Mouse (Mus musculus) stomach, embryonic 14.5 days (tissue): Measurements from ENCODE around the gene Dennd6b. TPM values are rescaled to one million over a fixed set of nuclear protein-coding genes. Genes with fewer than 3 reads are reported as not detected.

Experiments
- ATAC-seq: fragments of 200-750 bp; cut with Nextera tagmentation; 2 replicates; pipeline ENCODE4 v1.8.0; 2017; ENCODE audit warnings: low read depth, moderate TSS enrichment; ENCODE audit not compliant: insufficient number of reproducible peaks, insufficient read depth, low FRiP score
- H3K27ac ChIP-seq: fragments of 300-500 bp; sonication (generic); 2 replicates; pipeline ENCODE4 v1.5.1; 2014; ENCODE audit warnings: mild to moderate bottlenecking, low read length, moderate library complexity, mixed read lengths
- H3K27me3 ChIP-seq: fragments of 300-500 bp; sonication (generic); 2 replicates; pipeline ENCODE4 v1.6.1; 2014; ENCODE audit warnings: low read length, control low read depth, mixed read lengths; ENCODE audit not compliant: control insufficient read depth, insufficient read depth
- H3K36me3 ChIP-seq: fragments of 300-500 bp; sonication (generic); 2 replicates; pipeline ENCODE4 v1.6.1; 2014; ENCODE audit warnings: mild to moderate bottlenecking, control low read depth, low read length, moderate library complexity, mixed read lengths; ENCODE audit not compliant: control insufficient read depth, insufficient read depth
- H3K4me1 ChIP-seq: fragments of 300-500 bp; sonication (generic); 2 replicates; pipeline ENCODE4 v1.6.1; 2014; ENCODE audit warnings: low read length, control low read depth, mixed read lengths; ENCODE audit not compliant: control insufficient read depth, insufficient read depth
- H3K4me2 ChIP-seq: fragments of 300-500 bp; sonication (generic); replicated peaks from 2 replicates; pipeline ENCODE4 v1.6.1; 2014; ENCODE audit warnings: low read depth, low read length, control low read depth
- H3K4me3 ChIP-seq: fragments of 300-500 bp; sonication (generic); 2 replicates; pipeline ENCODE4 v1.5.1; 2014; ENCODE audit warnings: low read depth, low read length, control low read depth
- H3K9ac ChIP-seq: fragments of 300-500 bp; sonication (generic); replicated peaks from 2 replicates; pipeline ENCODE4 v1.6.1; 2014; ENCODE audit warnings: low read depth, mild to moderate bottlenecking, control low read depth, low read length, moderate library complexity, mixed read lengths
- H3K9me3 ChIP-seq: fragments of 300-500 bp; sonication (generic); 2 replicates; pipeline ENCODE4 v1.6.1; 2016; ENCODE audit warnings: low read depth, low read length, control low read depth; ENCODE audit not compliant: control insufficient read depth
- WGBS: fragments of 180-500 bp; shearing (Covaris S2); extraction: QIAGEN DNeasy Blood & Tissue Kit; methylation state at CpG from one replicate; pipeline ENCODE4 v1.1.7; 2014; 5-methylcytosine and 5-hydroxymethylcytosine counted together
- polyA plus RNA-seq: library from polyadenylated mRNA; unstranded; fragments of >200 nt; fragmentation: Nextera tagmentation; extraction: Ambion mirVana; gene quantifications from 2 replicates; pipeline ENCODE4 v1.2.1, GENCODE M21; 2014

The Dennd6b gene
- polyA plus RNA-seq, 1 experiment from 2014 or later = 16.4 TPM

- no peak overlapping the region for H3K27ac ChIP-seq
- H3K4me2 ChIP-seq = no peak overlapping the region
- H3K9me3 ChIP-seq = no peaks in the 10 kb centered on the region
- WGBS = 93% methylated on average over 16 of the region's 16 CpGs
- peaks cover 90% of the 10 kb centered on the region for H3K36me3 ChIP-seq
- H3K4me3 ChIP-seq = no peak overlapping the region
- no peaks in the 10 kb centered on the region for H3K27me3 ChIP-seq
- ATAC-seq = no peak
- H3K4me1 ChIP-seq = 0 out of 2 replicates have a peak, but pooled peaks cover 5% of the 10 kb centered on the region
- H3K9ac ChIP-seq = no peak overlapping the region
Measured at GRCm38 (mm10) chr15:89158516-89158915, 37.8 kb downstream of the Dennd6b start.

- Histone ChIP-seq H3K9me3 (no peaks in the 10 kb centered on the region), H3K4me1 (0 out of 2 replicates have a peak, but pooled peaks cover 5% of the 10 kb centered on the region), H3K4me3 (no peak overlapping the region), H3K27me3 (no peaks in the 10 kb centered on the region), H3K27ac (no peak overlapping the region), H3K4me2 (no peak overlapping the region), H3K36me3 (peaks cover 84% of the 10 kb centered on the region), H3K9ac (no peak overlapping the region)
- WGBS = 65% methylated on average over 7 of the region's 7 CpGs
- ATAC-seq = no peak
Measured at GRCm38 (mm10) chr15:89157954-89158353, 38.3 kb downstream of the Dennd6b start.

- Histone ChIP-seq H3K27me3 (peaks cover 11% of the 10 kb centered on the region), H3K4me3 (no peak overlapping the region), H3K36me3 (peaks cover 32% of the 10 kb centered on the region), H3K9me3 (no peaks in the 10 kb centered on the region), H3K27ac (no peak overlapping the region), H3K4me2 (no peak overlapping the region), H3K4me1 (peaks cover 10% of the 10 kb centered on the region), H3K9ac (no peak overlapping the region)
- no peak for ATAC-seq
Measured at GRCm38 (mm10) chr15:89152312-89152711, 44.0 kb downstream of the Dennd6b start.

GRCm38 (mm10) chr15:89150041-89150390 lies 46.3 kb downstream of the Dennd6b start:
- peak overlapping the region; percentile 96 for H3K4me2 ChIP-seq
- 2% methylated on average over 13 of the region's 13 CpGs for WGBS
- H3K36me3 ChIP-seq = peaks cover 9% of the 10 kb centered on the region; the same call in 1 of the 2 replicates
- H3K9me3 ChIP-seq = no peaks in the 10 kb centered on the region
- no peak for ATAC-seq
- no peak overlapping the region for H3K27ac ChIP-seq
- peak overlapping the region; percentile 62 for H3K4me3 ChIP-seq
- H3K4me1 ChIP-seq = peaks cover 17% of the 10 kb centered on the region
- peak overlapping the region; percentile 3; the same call in 1 of the 2 replicates for H3K9ac ChIP-seq
- peaks cover 13% of the 10 kb centered on the region for H3K27me3 ChIP-seq

- WGBS = 1% methylated on average over 60 of the region's 61 CpGs
- Histone ChIP-seq H3K4me3 (peak within 1 kb of the TSS; percentile 62), H3K9ac (peak within 1 kb of the TSS; percentile 42), H3K4me2 (peak within 1 kb of the TSS; percentile 96), H3K9me3 (no peaks in the 10 kb centered on the region), H3K4me1 (peaks cover 17% of the 10 kb centered on the region), H3K27me3 (peaks cover 13% of the 10 kb centered on the region), H3K36me3 (peaks cover 4% of the 10 kb centered on the region; the same call in 1 of the 2 replicates), H3K27ac (peak within 1 kb of the TSS; percentile 44; the same call in 1 of the 2 replicates)
- ATAC-seq = peak; percentile 50; the same call in 1 of the 2 replicates
Measured at GRCm38 (mm10) chr15:89149271-89150040, 46.8 kb downstream of the Dennd6b start, which contains the start of gene Mapk11. Gene Mapk11, minus strand, starts transcription at chr15:89149628.

GRCm38 (mm10) chr15:89148496-89149270 lies 47.6 kb downstream of the Dennd6b start:
- Histone ChIP-seq H3K27me3 (peaks cover 13% of the 10 kb centered on the region), H3K4me3 (peak overlapping the region; percentile 62), H3K4me1 (peaks cover 17% of the 10 kb centered on the region), H3K4me2 (peak overlapping the region; percentile 96), H3K9ac (peak overlapping the region; percentile 42), H3K36me3 (no peaks in the 10 kb centered on the region), H3K9me3 (no peaks in the 10 kb centered on the region), H3K27ac (no peak overlapping the region)
- ATAC-seq = no peak
- 10% methylated on average over 25 of the region's 25 CpGs for WGBS

GRCm38 (mm10) chr15:89147895-89148294 lies 48.4 kb downstream of the Dennd6b start:
- no peak overlapping the region; the same call in 1 of the 2 replicates for H3K4me2 ChIP-seq
- no peaks in the 10 kb centered on the region for H3K36me3 ChIP-seq
- ATAC-seq = no peak
- H3K27me3 ChIP-seq = peaks cover 13% of the 10 kb centered on the region
- H3K9me3 ChIP-seq = no peaks in the 10 kb centered on the region
- H3K27ac ChIP-seq = no peak overlapping the region
- WGBS = 58% methylated on average over 4 of the region's 4 CpGs
- H3K4me1 ChIP-seq = peaks cover 17% of the 10 kb centered on the region
- H3K4me3 ChIP-seq = 0 out of 2 replicates have a peak overlapping the region, but pooled peaks have one; percentile 62
- H3K9ac ChIP-seq = no peak overlapping the region

- WGBS = 23% methylated on average over 10 of the region's 10 CpGs
- Histone ChIP-seq H3K4me1 (peaks cover 17% of the 10 kb centered on the region), H3K27me3 (peaks cover 13% of the 10 kb centered on the region), H3K9ac (no peak overlapping the region), H3K36me3 (no peaks in the 10 kb centered on the region), H3K4me3 (no peak overlapping the region), H3K4me2 (0 out of 2 replicates have a peak overlapping the region, but pooled peaks have one; percentile 36), H3K27ac (no peak overlapping the region), H3K9me3 (no peaks in the 10 kb centered on the region)
- ATAC-seq = no peak
Measured at GRCm38 (mm10) chr15:89147456-89147855, 48.8 kb downstream of the Dennd6b start.
